In genomic region chr1:82838469-82839295, GRCm38 (mm10) we compare ENCODE assay signal across 8 mouse cellular contexts. TPM values are rescaled to one million over a fixed set of nuclear protein-coding genes. Genes with fewer than 3 reads are reported as not detected.
DNase-seq lines count a peak whose midpoint lies in the region; ATAC-seq and TF ChIP-seq lines count a peak whose summit lies in the region.

No protein-coding gene starts in this region.

- no peak overlapping the region; the same call in 1 of the 2 replicates for H3K9ac ChIP-seq in embryonic facial prominence, embryonic 15.5 days
- H3K9ac ChIP-seq in intestine, embryonic 14.5 days (ENCODE audit: low read length), result 0 out of 2 replicates have a peak overlapping the region, but pooled peaks have one; percentile 22
- H3K9ac ChIP-seq in neural tube, embryonic 12.5 days, result peak overlapping the region; percentile 98; the same call in 1 of the 2 replicates

- TF ChIP-seq POLR2A in lung, adult 2 months (IDR thresholded peaks at IDR 0.05; ENCODE audit: borderline replicate concordance, extremely low read depth, low read depth, low read length), result no peak

- no peak for DNase-seq in lung, adult 2 months
- DNase-seq in lung, postnatal 14 days, result no peak
- DNase-seq in intestine, embryonic 14.5 days (ENCODE audit: low spot score), result no peak
- no peak for DNase-seq in right cerebral cortex, postnatal 14 days
- no peak for DNase-seq in urinary bladder, postnatal 4 days (ENCODE audit: low spot score in 2 of 2)

- no peaks in the 10 kb centered on the region for H3K36me3 ChIP-seq in embryonic facial prominence, embryonic 15.5 days
- no peaks in the 10 kb centered on the region for H3K36me3 ChIP-seq in intestine, embryonic 14.5 days (ENCODE audit: control insufficient read depth, insufficient read depth, low read length)
- peaks cover 3% of the 10 kb centered on the region; the same call in 1 of the 2 replicates for H3K36me3 ChIP-seq in neural tube, embryonic 12.5 days

- TF ChIP-seq CTCF in lung, adult 2 months (IDR thresholded peaks at IDR 0.05; ENCODE audit: insufficient read depth, low read length), result no peak

- 30% methylated on average over 18 of the region's 18 CpGs for WGBS in lung, adult 2 months
- WGBS in embryonic facial prominence, embryonic 15.5 days, result 28% methylated on average over 18 of the region's 18 CpGs
- WGBS in intestine, embryonic 14.5 days, result 28% methylated on average over 18 of the region's 18 CpGs
- WGBS in neural tube, embryonic 12.5 days, result 25% methylated on average over 18 of the region's 18 CpGs

- peak overlapping the region; percentile 88 for H3K4me3 ChIP-seq in lung, adult 2 months (replicated peaks; ENCODE audit: extremely low read depth, low read depth, low read length)
- H3K4me3 ChIP-seq in embryonic facial prominence, embryonic 15.5 days (replicated peaks), result peak overlapping the region; percentile 99
- H3K4me3 ChIP-seq in intestine, embryonic 14.5 days (ENCODE audit: low read depth, low read length), result peak overlapping the region; percentile 82
- peak overlapping the region; percentile 99 for H3K4me3 ChIP-seq in neural tube, embryonic 12.5 days

- peak overlapping the region; percentile 74 for H3K4me2 ChIP-seq in embryonic facial prominence, embryonic 15.5 days (replicated peaks)
- H3K4me2 ChIP-seq in intestine, embryonic 14.5 days (ENCODE audit: low read length), result peak overlapping the region; percentile 74
- peak overlapping the region; percentile 88 for H3K4me2 ChIP-seq in neural tube, embryonic 12.5 days (replicated peaks)

- peak; percentile 27; the same call in 1 of the 2 replicates for ATAC-seq in embryonic facial prominence, embryonic 15.5 days (ENCODE audit: insufficient number of reproducible peaks, low FRiP score, low TSS enrichment, low read depth)
- ATAC-seq in intestine, embryonic 14.5 days (replicated peaks; ENCODE audit: low FRiP score, low TSS enrichment, low read depth), result peak; percentile 9
- ATAC-seq in neural tube, embryonic 12.5 days (ENCODE audit: low FRiP score, low read depth), result peak; percentile 48
- no peak for ATAC-seq in CD4-positive, CD25-positive, alpha-beta regulatory T cell, adult 4 months

- peaks cover 4% of the 10 kb centered on the region for H3K4me1 ChIP-seq in lung, adult 2 months (ENCODE audit: control insufficient read depth, insufficient read depth, low read length)
- H3K4me1 ChIP-seq in embryonic facial prominence, embryonic 15.5 days, result peaks cover 17% of the 10 kb centered on the region
- H3K4me1 ChIP-seq in intestine, embryonic 14.5 days (replicated peaks; ENCODE audit: control insufficient read depth, insufficient read depth, low read length), result peaks cover 13% of the 10 kb centered on the region
- H3K4me1 ChIP-seq in neural tube, embryonic 12.5 days, result peaks cover 24% of the 10 kb centered on the region

- no peak overlapping the region for H3K27ac ChIP-seq in embryonic facial prominence, embryonic 15.5 days (replicated peaks)
- H3K27ac ChIP-seq in intestine, embryonic 14.5 days (ENCODE audit: low read depth), result peak overlapping the region; percentile 77; the same call in 1 of the 2 replicates
- no peak overlapping the region for H3K27ac ChIP-seq in neural tube, embryonic 12.5 days

- H3K27me3 ChIP-seq in embryonic facial prominence, embryonic 15.5 days, result no peaks in the 10 kb centered on the region
- no peaks in the 10 kb centered on the region for H3K27me3 ChIP-seq in intestine, embryonic 14.5 days (replicated peaks; ENCODE audit: control insufficient read depth, insufficient read depth, low read length)
- H3K27me3 ChIP-seq in neural tube, embryonic 12.5 days (replicated peaks), result no peaks in the 10 kb centered on the region

- H3K9me3 ChIP-seq in embryonic facial prominence, embryonic 15.5 days (replicated peaks), result no peaks in the 10 kb centered on the region
- H3K9me3 ChIP-seq in intestine, embryonic 14.5 days (ENCODE audit: control insufficient read depth, low read length), result no peaks in the 10 kb centered on the region
- H3K9me3 ChIP-seq in neural tube, embryonic 12.5 days, result no peaks in the 10 kb centered on the region

RNA-seq across cellular contexts. Expression of gene Agfg1, which starts 0.6 kb away (rescaled TPM):
- 51.1 and 70.6 TPM in 2 replicates for polyA plus RNA-seq in lung, adult 2 months (2012; rRNA removed)
- 26.1 and 27.7 TPM in 2 replicates for polyA plus RNA-seq in embryonic facial prominence, embryonic 15.5 days (2015; fragmentation: Nextera tagmentation; extraction: Ambion mirVana)
- 46.9 and 47.1 TPM in 2 replicates for polyA plus RNA-seq in intestine, embryonic 14.5 days (2014; fragmentation: Nextera tagmentation; extraction: Ambion mirVana)
- 44.7 and 54.5 TPM in 2 replicates for polyA plus RNA-seq in neural tube, embryonic 12.5 days (2016; fragmentation: Nextera tagmentation; extraction: Ambion mirVana)
- polyA plus RNA-seq in CD4-positive, CD25-positive, alpha-beta regulatory T cell, adult 4 months (2017; shearing (Covaris generic)), result 10 to 100 TPM; 18.8 to 32.8 TPM
